Mouse (Mus musculus): ENCODE results near the gene Abcd1. TPM values are rescaled to one million over a fixed set of nuclear protein-coding genes. Genes with fewer than 3 reads are reported as not detected.

Abcd1 gene
- polyA plus RNA-seq, 1 experiment = 18.2 TPM

GRCm38 (mm10) chrX:73718271-73718670, 1.9 kb downstream of the Abcd1 start:
- no peak for TF ChIP-seq GATA1 (IDR thresholded peaks at IDR 0.05; ENCODE audit: low read length)

- TF ChIP-seq GATA1 (IDR thresholded peaks at IDR 0.05; ENCODE audit: low read length) = no peak
Observed at GRCm38 (mm10) chrX:73718686-73719362, 2.4 kb downstream of the Abcd1 start.

GRCm38 (mm10) chrX:73730908-73731307, 14.5 kb downstream of the Abcd1 start:
- TF ChIP-seq GATA1 (IDR thresholded peaks at IDR 0.05; ENCODE audit: low read length) = no peak

- TF ChIP-seq GATA1 (IDR thresholded peaks at IDR 0.05; ENCODE audit: low read length) = no peak
Observed at GRCm38 (mm10) chrX:73738155-73738554, 21.8 kb downstream of the Abcd1 start.

- no peak for TF ChIP-seq GATA1 (IDR thresholded peaks at IDR 0.05; ENCODE audit: low read length)
Observed at GRCm38 (mm10) chrX:73739151-73739550, 22.8 kb downstream of the Abcd1 start.

- no peak for TF ChIP-seq GATA1 (IDR thresholded peaks at IDR 0.05; ENCODE audit: low read length)
Observed at GRCm38 (mm10) chrX:73744774-73745481, 28.5 kb downstream of the Abcd1 start.

- no peak for TF ChIP-seq GATA1 (IDR thresholded peaks at IDR 0.05; ENCODE audit: low read length)
Observed at GRCm38 (mm10) chrX:73748977-73749376, 32.6 kb downstream of the Abcd1 start.

GRCm38 (mm10) chrX:73756334-73757140, 40.1 kb downstream of the Abcd1 start, which contains the start of gene Plxnb3:
Gene Plxnb3 (plus strand): TSS chrX:73757090.
- no peak for TF ChIP-seq GATA1 (IDR thresholded peaks at IDR 0.05; ENCODE audit: low read length)

GRCm38 (mm10) chrX:73758611-73759290, 42.4 kb downstream of the Abcd1 start:
- TF ChIP-seq GATA1 (IDR thresholded peaks at IDR 0.05; ENCODE audit: low read length) = no peak

GRCm38 (mm10) chrX:73765311-73765710, 48.9 kb downstream of the Abcd1 start:
- no peak for TF ChIP-seq GATA1 (IDR thresholded peaks at IDR 0.05; ENCODE audit: low read length)

GRCm38 (mm10) chrX:73767267-73767666, 50.9 kb downstream of the Abcd1 start:
- no peak for TF ChIP-seq GATA1 (IDR thresholded peaks at IDR 0.05; ENCODE audit: low read length)

GRCm38 (mm10) chrX:73774168-73774760, 57.9 kb downstream of the Abcd1 start, which contains the start of gene Srpk3:
Gene Srpk3 (plus strand): TSS chrX:73774405.
- TF ChIP-seq GATA1 (IDR thresholded peaks at IDR 0.05; ENCODE audit: low read length) = no peak

GRCm38 (mm10) chrX:73774802-73775483, 58.5 kb downstream of the Abcd1 start:
- no peak for TF ChIP-seq GATA1 (IDR thresholded peaks at IDR 0.05; ENCODE audit: low read length)

GRCm38 (mm10) chrX:73782227-73782626, 65.8 kb downstream of the Abcd1 start:
- no peak for TF ChIP-seq GATA1 (IDR thresholded peaks at IDR 0.05; ENCODE audit: low read length)
